Mouse (Mus musculus): ENCODE measurements around the gene Gtf3c5.

Gene Gtf3c5

GRCm38 (mm10) chr2:28535263-28535540 lies 48.3 kb downstream of the Gtf3c5 start:
- no peak for DNase-seq (ENCODE audit: low read depth, low spot score)

- DNase-seq (ENCODE audit: low read depth, low spot score) = no peak
Observed at GRCm38 (mm10) chr2:28534436-28535262, 48.9 kb downstream of the Gtf3c5 start.

GRCm38 (mm10) chr2:28533901-28534435 lies 49.6 kb downstream of the Gtf3c5 start:
- no peak for DNase-seq (ENCODE audit: low read depth, low spot score)

- DNase-seq (ENCODE audit: low read depth, low spot score) = peak; percentile 67
Observed at GRCm38 (mm10) chr2:28532938-28533771, 50.4 kb downstream of the Gtf3c5 start.

- DNase-seq (ENCODE audit: low read depth, low spot score) = no peak
Observed at GRCm38 (mm10) chr2:28530311-28530710, 53.2 kb downstream of the Gtf3c5 start.

GRCm38 (mm10) chr2:28529856-28530255 lies 53.7 kb downstream of the Gtf3c5 start:
- DNase-seq (ENCODE audit: low read depth, low spot score) = no peak

- DNase-seq (ENCODE audit: low read depth, low spot score) = no peak
Observed at GRCm38 (mm10) chr2:28528354-28528730, 55.2 kb downstream of the Gtf3c5 start.

GRCm38 (mm10) chr2:28527436-28528353 lies 55.9 kb downstream of the Gtf3c5 start:
- no peak for DNase-seq (ENCODE audit: low read depth, low spot score)

GRCm38 (mm10) chr2:28525943-28526876 lies 57.3 kb downstream of the Gtf3c5 start:
- no peak for DNase-seq (ENCODE audit: low read depth, low spot score)

- DNase-seq (ENCODE audit: low read depth, low spot score) = no peak
Observed at GRCm38 (mm10) chr2:28525219-28525942, 58.2 kb downstream of the Gtf3c5 start.

- no peak for DNase-seq (ENCODE audit: low read depth, low spot score)
Observed at GRCm38 (mm10) chr2:28524406-28524805, 59.1 kb downstream of the Gtf3c5 start.

- DNase-seq (ENCODE audit: low read depth, low spot score) = no peak
Observed at GRCm38 (mm10) chr2:28523643-28524117, 59.9 kb downstream of the Gtf3c5 start.

- DNase-seq (ENCODE audit: low read depth, low spot score) = no peak
Observed at GRCm38 (mm10) chr2:28522166-28522565, 61.4 kb downstream of the Gtf3c5 start.

- no peak for DNase-seq (ENCODE audit: low read depth, low spot score)
Observed at GRCm38 (mm10) chr2:28521571-28522151, 61.9 kb downstream of the Gtf3c5 start.

- DNase-seq (ENCODE audit: low read depth, low spot score) = no peak
Observed at GRCm38 (mm10) chr2:28520581-28520980, 63.0 kb downstream of the Gtf3c5 start.

GRCm38 (mm10) chr2:28518231-28518630 lies 65.3 kb downstream of the Gtf3c5 start:
- no peak for DNase-seq (ENCODE audit: low read depth, low spot score)

- peak; percentile 78 for DNase-seq (ENCODE audit: low read depth, low spot score)
Observed at GRCm38 (mm10) chr2:28517206-28517909, 66.2 kb downstream of the Gtf3c5 start.
